ENCODE assay signal across 7 mouse cellular contexts in the genomic region with DNA sequence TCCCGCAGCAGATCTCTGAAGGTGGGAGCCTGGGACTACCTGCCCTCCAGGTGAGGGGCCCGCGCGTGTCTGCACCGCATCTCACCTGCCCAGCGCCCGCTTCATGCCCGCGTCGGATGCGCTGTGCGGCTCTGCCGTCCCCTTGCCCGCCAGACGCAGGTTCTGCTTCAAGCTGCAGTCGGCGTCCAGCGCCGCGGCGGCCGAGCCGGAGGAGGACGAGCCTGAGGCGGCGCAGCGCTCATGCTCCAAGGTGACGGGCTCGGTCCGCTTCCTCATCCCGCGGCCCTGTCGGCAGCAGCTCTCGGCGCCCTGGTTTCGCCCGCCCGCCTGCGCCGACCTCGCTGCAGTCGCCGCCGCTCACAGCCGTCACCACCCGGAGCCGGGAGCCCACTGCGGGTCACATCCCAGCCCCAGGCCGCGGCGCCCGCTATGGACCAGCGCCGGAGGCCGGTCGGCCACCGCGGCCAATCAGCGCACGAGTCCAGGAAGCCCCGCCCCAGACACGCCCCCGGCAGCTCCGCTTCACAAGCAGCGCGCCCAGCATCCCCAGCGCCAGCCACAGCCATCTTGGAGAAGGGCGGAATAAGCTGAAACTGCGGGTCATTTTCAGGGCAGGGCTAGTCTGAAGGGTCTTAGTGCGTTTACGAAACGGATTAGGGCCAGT. TPM values are rescaled to one million over a fixed set of nuclear protein-coding genes. Genes with fewer than 3 reads are reported as not detected.
DNase-seq lines count a peak whose midpoint lies in the region; ATAC-seq lines count a peak whose summit lies in the region.

Gene Abhd12 (minus strand): TSS at position 470 of the 664 bp plus-strand sequence.

- H3K9me3 ChIP-seq in embryonic facial prominence, embryonic 10.5 days: no peaks in the 10 kb centered on the region
- no peaks in the 10 kb centered on the region for H3K9me3 ChIP-seq in limb, embryonic 10.5 days (replicated peaks)
- no peaks in the 10 kb centered on the region for H3K9me3 ChIP-seq in midbrain, embryonic 13.5 days

- H3K27ac ChIP-seq in embryonic facial prominence, embryonic 10.5 days (replicated peaks): peak within 1 kb of the TSS; percentile 90
- peak within 1 kb of the TSS; percentile 90 for H3K27ac ChIP-seq in limb, embryonic 10.5 days
- H3K27ac ChIP-seq in midbrain, embryonic 13.5 days: peak within 1 kb of the TSS; percentile 91

- H3K4me1 ChIP-seq in embryonic facial prominence, embryonic 10.5 days: peaks cover 24% of the 10 kb centered on the region
- peaks cover 20% of the 10 kb centered on the region for H3K4me1 ChIP-seq in limb, embryonic 10.5 days
- peaks cover 21% of the 10 kb centered on the region for H3K4me1 ChIP-seq in midbrain, embryonic 13.5 days (replicated peaks)

- H3K36me3 ChIP-seq in embryonic facial prominence, embryonic 10.5 days (replicated peaks): peaks cover 7% of the 10 kb centered on the region
- peaks cover 7% of the 10 kb centered on the region for H3K36me3 ChIP-seq in limb, embryonic 10.5 days
- 0 out of 2 replicates have a peak, but pooled peaks cover 7% of the 10 kb centered on the region for H3K36me3 ChIP-seq in midbrain, embryonic 13.5 days

- peak within 1 kb of the TSS; percentile 86 for H3K4me2 ChIP-seq in midbrain, embryonic 13.5 days (replicated peaks)

- DNase-seq in adrenal gland, postnatal 10 days: peak; percentile 100
- peak; percentile 99 for DNase-seq in embryonic facial prominence, embryonic 10.5 days (ENCODE audit: low spot score)
- peak; percentile 97 for DNase-seq in kidney, adult 11 months
- DNase-seq in limb, embryonic 10.5 days (ENCODE audit: low spot score): peak; percentile 99
- peak; percentile 97 for DNase-seq in spleen, adult 12 weeks (ENCODE audit: low spot score)

- H3K9ac ChIP-seq in midbrain, embryonic 13.5 days (replicated peaks): peak within 1 kb of the TSS; percentile 92

- peak; percentile 89 for ATAC-seq in granulocyte monocyte progenitor cell, adult 5-6 weeks (replicated peaks; ENCODE audit: poor library complexity, severe bottlenecking)
- ATAC-seq in midbrain, embryonic 13.5 days: peak; percentile 98

- H3K4me3 ChIP-seq in embryonic facial prominence, embryonic 10.5 days: peak within 1 kb of the TSS; percentile 85
- peak within 1 kb of the TSS; percentile 90 for H3K4me3 ChIP-seq in limb, embryonic 10.5 days
- H3K4me3 ChIP-seq in midbrain, embryonic 13.5 days (replicated peaks): peak within 1 kb of the TSS; percentile 81

- no peaks in the 10 kb centered on the region for H3K27me3 ChIP-seq in embryonic facial prominence, embryonic 10.5 days (replicated peaks; ENCODE audit: low read depth, poor library complexity, severe bottlenecking)
- no peaks in the 10 kb centered on the region for H3K27me3 ChIP-seq in limb, embryonic 10.5 days (ENCODE audit: low read depth, poor library complexity, severe bottlenecking)
- H3K27me3 ChIP-seq in midbrain, embryonic 13.5 days: no peaks in the 10 kb centered on the region

- WGBS in embryonic facial prominence, embryonic 10.5 days: under 1% methylated on average over 72 of the region's 72 CpGs
- under 1% methylated on average over 71 of the region's 72 CpGs for WGBS in limb, embryonic 10.5 days
- WGBS in midbrain, embryonic 13.5 days: under 1% methylated on average over 65 of the region's 72 CpGs

RNA-seq across cellular contexts. Expression of gene Abhd12, which starts in this region (rescaled TPM):
- 10 to 100 TPM; 55.6 to 58.2 TPM for total RNA-seq in adrenal gland, postnatal 10 days (2021)
- 46.0 and 51.3 TPM in 2 replicates for polyA plus RNA-seq in embryonic facial prominence, embryonic 10.5 days (2016; fragmentation: Nextera tagmentation; extraction: Ambion mirVana)
- 24.8 and 38.0 TPM in 2 replicates for total RNA-seq in granulocyte monocyte progenitor cell, adult 5-6 weeks (2014; fragmentation: Nextera tagmentation)
- 40.4 and 78.7 TPM in 2 replicates for total RNA-seq in granulocyte monocyte progenitor cell, adult 5-6 weeks (2017)
- 46.9 and 53.0 TPM in 2 replicates for polyA plus RNA-seq in limb, embryonic 10.5 days (2016; fragmentation: Nextera tagmentation; extraction: Ambion mirVana)
- polyA plus RNA-seq in midbrain, embryonic 13.5 days (2015; fragmentation: Nextera tagmentation; extraction: Ambion mirVana): 77.6 and 84.8 TPM in 2 replicates

Comparison
In these comparisons a context has a peak if more than half of its experiments do, and no peak if none do; other contexts are left out.
1. Peak in every context shown above with its lines: DNase-seq, ATAC-seq, H3K4me3 ChIP-seq and H3K27ac ChIP-seq.